Mouse (Mus musculus) heart, postnatal 0 days (tissue): Measurements from ENCODE around the gene Omt2a. TPM values are rescaled to one million over a fixed set of nuclear protein-coding genes. Genes with fewer than 3 reads are reported as not detected.
"Not testable (repeated sequence)": the region's sequence is repeated elsewhere in the genome, so short reads cannot be mapped to it uniquely, and the experiment has no call there.

Experiments used
- ATAC-seq: fragments of 200-750 bp; cut with Nextera tagmentation; 2 replicates; pipeline ENCODE4 v1.8.0; 2017; ENCODE audit warnings: low read depth, moderate number of reproducible peaks, moderate library complexity; ENCODE audit not compliant: insufficient read depth
- DNase-seq: peaks from one replicate; pipeline ENCODE4 v3.0.0-alpha.2; 2016; ENCODE audit warnings: low spot score
- H3K27ac ChIP-seq: fragments of 300-500 bp; sonication (generic); 2 replicates; pipeline ENCODE4 v1.5.1; 2014; ENCODE audit warnings: low read depth, mild to moderate bottlenecking
- H3K27me3 ChIP-seq: fragments of 300-500 bp; sonication (generic); 2 replicates; pipeline ENCODE4 v1.6.1; 2014; ENCODE audit warnings: low read length, mixed read lengths; ENCODE audit not compliant: control insufficient read depth, insufficient read depth
- H3K36me3 ChIP-seq: fragments of 300-500 bp; sonication (generic); replicated peaks from 2 replicates; pipeline ENCODE4 v1.6.1; 2014; ENCODE audit warnings: low read length, mixed read lengths; ENCODE audit not compliant: control insufficient read depth, insufficient read depth
- H3K4me1 ChIP-seq: fragments of 300-500 bp; sonication (generic); 2 replicates; pipeline ENCODE4 v1.6.1; 2014; ENCODE audit warnings: antibody characterized with exemption; ENCODE audit not compliant: control insufficient read depth, insufficient read depth
- H3K4me2 ChIP-seq: fragments of 300-500 bp; sonication (generic); 2 replicates; pipeline ENCODE4 v1.6.1; 2014; ENCODE audit warnings: low read depth, mild to moderate bottlenecking, low read length, moderate library complexity
- H3K4me3 ChIP-seq: fragments of 300-500 bp; sonication (generic); 2 replicates; pipeline ENCODE4 v1.5.1; 2014; ENCODE audit warnings: low read depth, low read length
- H3K9ac ChIP-seq: fragments of 300-500 bp; sonication (generic); replicated peaks from 2 replicates; pipeline ENCODE4 v1.6.1; 2014; ENCODE audit warnings: low read depth, low read length, mixed read lengths
- H3K9me3 ChIP-seq: fragments of 300-500 bp; sonication (generic); replicated peaks from 2 replicates; pipeline ENCODE4 v1.6.1; 2016; ENCODE audit warnings: low read length; ENCODE audit not compliant: control insufficient read depth
- CTCF ChIP-seq: IDR thresholded peaks from 2 replicates; pipeline ENCODE4 v1.5.1; 2016; ENCODE audit warnings: antibody characterized with exemption, control low read depth, low read depth
- EP300 ChIP-seq: IDR thresholded peaks from 2 replicates; pipeline ENCODE4 v1.6.1; 2016; ENCODE audit warnings: antibody characterized with exemption, low read depth
- WGBS: fragments of 180-500 bp; shearing (Covaris S2); extraction: QIAGEN DNeasy Blood & Tissue Kit; methylation state at CpG from one replicate; pipeline ENCODE4 v1.1.7; 2014; 5-methylcytosine and 5-hydroxymethylcytosine counted together
- polyA plus RNA-seq: library from polyadenylated mRNA; unstranded; fragments of >200 nt; fragmentation: Nextera tagmentation; extraction: Ambion mirVana; gene quantifications from 2 replicates; pipeline ENCODE4 v1.2.1, GENCODE M21; 2015
- total RNA-seq: library from RNA; depleted of rRNA; stranded (reverse); fragments of >200 nt; gene quantifications from 2 replicates; pipeline ENCODE4 v1.2.3, GENCODE M21; 2014; ENCODE audit warnings: low replicate concordance

Omt2a gene
- total and polyA plus RNA-seq, 2 experiments from 2014 or later: not detected

DNA sequence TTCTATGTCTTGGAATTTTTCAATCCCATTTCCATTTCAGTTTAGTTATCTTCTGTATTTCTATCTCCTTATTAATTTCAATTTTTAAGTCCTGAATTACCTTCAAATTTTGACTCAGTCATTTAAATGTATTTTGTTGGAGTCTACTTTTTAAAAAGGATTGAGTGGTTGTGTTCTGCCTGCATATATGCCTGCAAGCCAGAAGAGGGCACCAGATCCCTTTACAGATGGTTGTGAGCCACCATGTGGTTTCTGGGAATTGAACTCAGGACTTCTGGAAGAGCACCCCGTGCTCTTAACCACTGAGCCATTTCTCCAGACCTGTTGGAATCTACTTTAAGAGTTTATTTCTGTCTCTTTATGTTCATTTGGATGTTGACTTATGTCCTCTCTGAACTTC, 4.9 kb upstream of the Omt2a start:
- Histone ChIP-seq H3K27ac (no peak overlapping the region), H3K4me3 (no peak overlapping the region), H3K9ac (no peak overlapping the region), H3K36me3 (no peaks in the 10 kb centered on the region), H3K9me3 (no peaks in the 10 kb centered on the region), H3K4me1 (no peaks in the 10 kb centered on the region), H3K27me3 (no peaks in the 10 kb centered on the region), H3K4me2 (no peak overlapping the region)
- WGBS: 16% methylated on average over 1 of the region's 1 CpGs
- DNase-seq (no peak), ATAC-seq (no peak)
- TF ChIP-seq EP300: no peak
- peak; percentile 54 for TF ChIP-seq CTCF

GRCm38 (mm10) chr9:78308122-78308521, 6.5 kb downstream of the Omt2a start:
- 69% methylated on average over 3 of the region's 3 CpGs for WGBS
- H3K4me2 ChIP-seq, H3K36me3 ChIP-seq, DNase-seq, H3K4me3 ChIP-seq, H3K4me1 ChIP-seq, H3K27me3 ChIP-seq, H3K27ac ChIP-seq, ATAC-seq, H3K9ac ChIP-seq, H3K9me3 ChIP-seq: not testable (repeated sequence)

- 73% methylated on average over 1 of the region's 1 CpGs for WGBS
- not testable (repeated sequence) for H3K9me3 ChIP-seq, H3K27ac ChIP-seq, H3K9ac ChIP-seq, H3K4me1 ChIP-seq, H3K36me3 ChIP-seq, H3K27me3 ChIP-seq, ATAC-seq, H3K4me2 ChIP-seq, H3K4me3 ChIP-seq, DNase-seq
Observed at GRCm38 (mm10) chr9:78299143-78299542, 15.5 kb downstream of the Omt2a start.

- 61% methylated on average over 1 of the region's 1 CpGs for WGBS
- no peak for ATAC-seq
- no peaks in the 10 kb centered on the region for H3K27me3 ChIP-seq
Observed at GRCm38 (mm10) chr9:78298232-78298631, 16.4 kb downstream of the Omt2a start.

GRCm38 (mm10) chr9:78296089-78296488, 18.5 kb downstream of the Omt2a start:
- not testable (repeated sequence) for ATAC-seq, DNase-seq, H3K4me3 ChIP-seq, H3K9me3 ChIP-seq, H3K27me3 ChIP-seq, H3K9ac ChIP-seq, H3K4me2 ChIP-seq, H3K4me1 ChIP-seq, H3K36me3 ChIP-seq, H3K27ac ChIP-seq
- WGBS: 8% methylated on average over 6 of the region's 6 CpGs
- peak; percentile 60 for TF ChIP-seq CTCF

More at GRCm38 (mm10) chr9:78298232-78298631, 16.4 kb downstream of the Omt2a start:
- no peak for DNase-seq
- Histone ChIP-seq H3K9ac (no peak overlapping the region), H3K27ac (no peak overlapping the region), H3K4me1 (no peaks in the 10 kb centered on the region), H3K4me2 (no peak overlapping the region), H3K36me3 (no peaks in the 10 kb centered on the region), H3K4me3 (no peak overlapping the region), H3K9me3 (no peaks in the 10 kb centered on the region)
- TF ChIP-seq CTCF: no peak
- TF ChIP-seq EP300: no peak

GRCm38 (mm10) chr9:78294781-78295180, 19.8 kb downstream of the Omt2a start:
- ATAC-seq: not testable (repeated sequence)

DNA sequence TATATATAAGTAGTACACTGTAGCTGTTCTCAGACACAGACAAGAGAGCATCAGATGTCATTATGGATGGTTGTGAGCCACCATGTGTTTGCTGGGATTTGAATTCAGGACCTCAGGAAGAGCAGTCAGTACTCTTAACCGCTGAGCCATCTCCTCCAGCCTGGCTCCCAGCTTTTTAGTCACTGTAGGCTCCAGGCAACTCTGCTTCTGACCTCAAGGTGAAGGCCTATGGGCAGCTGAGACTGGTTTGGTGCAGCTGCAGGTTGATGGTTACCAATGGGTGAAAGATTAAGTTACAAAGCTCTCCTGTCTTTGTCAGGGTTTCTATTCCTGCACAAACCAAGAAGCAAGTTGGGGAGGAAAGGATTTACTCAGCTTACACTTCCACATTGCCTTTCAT, 20.9 kb downstream of the Omt2a start:
- 71% methylated on average over 1 of the region's 1 CpGs for WGBS
- not testable (repeated sequence) for DNase-seq, H3K27ac ChIP-seq, H3K36me3 ChIP-seq, H3K9me3 ChIP-seq, H3K4me1 ChIP-seq, ATAC-seq, H3K4me2 ChIP-seq, H3K9ac ChIP-seq, H3K27me3 ChIP-seq, H3K4me3 ChIP-seq

More at GRCm38 (mm10) chr9:78294781-78295180, 19.8 kb downstream of the Omt2a start:
- not testable (repeated sequence) for H3K4me1 ChIP-seq, H3K4me2 ChIP-seq, H3K27ac ChIP-seq, H3K9me3 ChIP-seq, H3K27me3 ChIP-seq, DNase-seq, H3K9ac ChIP-seq, H3K4me3 ChIP-seq, H3K36me3 ChIP-seq
- 71% methylated on average over 4 of the region's 7 CpGs for whole genome bisulfite sequencing

GRCm38 (mm10) chr9:78292462-78292861, 22.1 kb downstream of the Omt2a start:
- DNase-seq, H3K4me2 ChIP-seq, H3K36me3 ChIP-seq, H3K9me3 ChIP-seq, ATAC-seq, H3K9ac ChIP-seq, H3K4me3 ChIP-seq, H3K27me3 ChIP-seq, H3K4me1 ChIP-seq, H3K27ac ChIP-seq: not testable (repeated sequence)
- WGBS: 87% methylated on average over 8 of the region's 8 CpGs

DNA sequence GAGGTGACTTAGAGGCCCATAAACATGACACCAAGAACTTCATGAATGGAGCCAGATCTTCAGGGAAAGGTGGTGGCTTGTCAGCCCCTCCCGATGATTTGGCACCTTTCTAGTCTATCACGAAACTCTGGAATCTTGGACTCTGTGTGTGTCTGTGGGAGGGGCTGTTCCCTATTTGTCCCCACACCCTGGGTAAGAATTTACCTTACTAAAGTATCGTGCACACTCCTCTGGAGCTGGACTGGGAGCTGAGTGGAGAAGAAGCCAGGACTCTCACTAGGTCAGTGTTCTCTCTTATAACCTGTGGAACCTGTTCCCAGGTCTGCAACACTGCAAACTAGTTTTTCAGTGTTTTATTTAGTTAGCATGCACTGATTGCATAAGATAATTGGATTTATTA, 24.9 kb downstream of the Omt2a start, which contains the start of gene Gm10639:
Gm10639 (plus strand) TSS at position 201 of the 400 bp plus-strand sequence.
- WGBS: 77% methylated on average over 3 of the region's 3 CpGs
- H3K4me2 ChIP-seq, H3K27me3 ChIP-seq, H3K4me3 ChIP-seq, DNase-seq, H3K9me3 ChIP-seq, H3K4me1 ChIP-seq, H3K27ac ChIP-seq, H3K9ac ChIP-seq, ATAC-seq, H3K36me3 ChIP-seq: not testable (repeated sequence)
